Mouse (Mus musculus) cortical plate, adult 2 months (tissue): ENCODE data around the gene Syngr4.

Experiments used
- CTCF ChIP-seq: fragments of 200-500 bp; IDR thresholded peaks from 2 replicates; pipeline ENCODE4 v1.5.1; 2011; ENCODE audit warnings: mild to moderate bottlenecking, control low read depth, low read length; ENCODE audit not compliant: insufficient read depth; ENCODE audit errors: extremely low read depth
- POLR2A ChIP-seq: fragments of 200-500 bp; IDR thresholded peaks from 2 replicates; pipeline ENCODE4 v1.6.1; 2011; ENCODE audit warnings: mild to moderate bottlenecking, low read length, control low read depth; ENCODE audit not compliant: insufficient read depth; ENCODE audit errors: extremely low read depth

GRCm38 (mm10) chr7:45908384-45908783 lies 11.9 kb upstream of the Syngr4 start:
- TF ChIP-seq CTCF, result no peak
- TF ChIP-seq POLR2A, result no peak
